Mouse (Mus musculus) effector memory CD4-positive, alpha-beta T cell, adult 5 months (primary cell): ENCODE measurements around the gene Arl8a. TPM values are rescaled to one million over a fixed set of nuclear protein-coding genes. Genes with fewer than 3 reads are reported as not detected.

Source experiments
- polyA plus RNA-seq: library from polyadenylated mRNA; unstranded; fragments of 100-300 nt; shearing (Covaris generic); gene quantifications from one replicate; pipeline ENCODE4 v1.2.1, GENCODE M21; 2017

Arl8a gene
- 71.9 TPM for polyA plus RNA-seq

DNA sequence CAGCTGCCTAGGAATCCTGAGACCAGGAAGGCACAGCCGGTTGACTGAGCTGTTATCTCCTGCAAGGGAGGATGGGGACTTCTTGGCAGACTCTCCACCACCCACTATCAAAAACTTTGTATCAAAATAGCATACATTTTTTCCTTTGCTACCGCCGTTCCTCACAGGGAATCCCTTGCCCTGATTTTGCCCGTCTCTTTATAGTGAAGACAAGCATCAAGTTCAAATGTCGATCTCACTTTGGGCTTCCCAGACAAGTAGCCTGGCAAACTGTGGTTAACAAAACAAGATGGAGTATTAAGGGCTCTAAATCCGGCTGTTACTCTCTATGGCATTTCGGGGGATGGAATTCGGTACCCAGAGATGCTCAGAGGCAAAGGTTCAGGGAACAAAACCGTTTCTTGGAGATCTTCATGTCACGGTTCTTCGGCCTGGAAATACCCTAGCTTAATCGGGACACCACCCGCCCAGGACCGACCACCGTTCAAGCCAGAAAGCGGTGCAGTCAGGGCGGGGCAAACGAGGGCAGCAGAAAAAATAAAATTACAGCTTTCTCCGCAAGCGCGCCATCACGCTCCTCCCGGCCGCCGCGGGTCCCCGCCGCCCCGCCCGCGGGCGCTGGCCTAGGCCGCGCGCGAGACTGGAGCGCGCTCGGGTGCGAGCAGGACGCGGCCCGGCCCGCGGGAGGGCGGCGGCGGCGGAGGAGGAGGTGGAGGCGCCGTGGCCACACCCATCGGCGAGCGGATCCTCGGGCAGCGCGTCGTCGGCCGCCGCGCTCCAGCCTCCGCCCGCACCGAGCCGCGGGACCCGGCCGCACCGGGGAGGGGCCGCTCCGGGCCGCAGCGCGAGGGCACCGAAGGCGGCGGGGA, at the start of gene Arl8a:
Gene Arl8a, plus strand, starts transcription at position 748 of the 869 bp plus-strand sequence.

DNA sequence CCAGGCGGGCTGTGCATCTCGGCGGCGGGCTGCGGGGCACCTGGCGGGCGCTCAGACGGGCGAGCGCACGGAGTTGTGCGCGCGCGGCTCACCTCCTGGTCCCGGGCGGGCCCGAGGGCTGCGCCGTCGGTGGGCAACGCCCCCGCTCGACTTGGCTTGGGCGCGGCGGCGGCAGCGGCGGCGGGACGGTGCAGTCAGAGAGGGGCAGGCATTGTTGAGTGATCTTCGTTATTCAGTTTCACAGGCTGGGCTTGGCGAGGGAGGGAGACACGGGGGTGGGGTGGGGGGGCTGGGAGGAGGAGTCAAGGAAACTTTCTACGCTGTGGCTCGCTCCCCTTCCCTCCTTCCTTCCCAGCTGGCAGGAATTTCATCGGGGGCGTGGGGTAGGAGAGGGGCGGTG, 41.5 kb upstream of the Arl8a start, which contains the start of gene Lgr6:
Gene Lgr6, minus strand, starts transcription at position 153 of the 400 bp plus-strand sequence.

DNA sequence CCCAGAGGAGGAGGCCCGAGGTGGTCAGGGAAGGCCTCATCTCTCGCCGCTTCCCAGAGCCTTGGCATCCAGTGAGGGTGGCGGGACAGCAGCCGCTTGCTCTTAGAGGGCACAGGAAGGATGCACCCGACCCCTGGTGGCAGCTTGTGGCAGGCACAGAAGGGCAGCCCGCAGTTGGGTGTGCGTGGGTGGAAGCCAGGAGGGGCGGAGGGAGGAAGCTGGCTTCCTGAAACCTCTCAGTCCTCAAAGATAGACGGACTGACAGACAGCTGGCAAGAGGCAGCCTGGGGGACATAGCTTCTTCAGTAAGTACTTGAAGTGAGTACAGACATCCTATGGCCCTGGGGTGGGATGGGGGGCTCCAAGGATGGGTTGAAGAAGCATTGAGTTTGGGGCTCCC, 14.2 kb upstream of the Arl8a start, which contains the start of gene Ptpn7:
Gene Ptpn7, plus strand, starts transcription at position 228 of the 400 bp plus-strand sequence.

DNA sequence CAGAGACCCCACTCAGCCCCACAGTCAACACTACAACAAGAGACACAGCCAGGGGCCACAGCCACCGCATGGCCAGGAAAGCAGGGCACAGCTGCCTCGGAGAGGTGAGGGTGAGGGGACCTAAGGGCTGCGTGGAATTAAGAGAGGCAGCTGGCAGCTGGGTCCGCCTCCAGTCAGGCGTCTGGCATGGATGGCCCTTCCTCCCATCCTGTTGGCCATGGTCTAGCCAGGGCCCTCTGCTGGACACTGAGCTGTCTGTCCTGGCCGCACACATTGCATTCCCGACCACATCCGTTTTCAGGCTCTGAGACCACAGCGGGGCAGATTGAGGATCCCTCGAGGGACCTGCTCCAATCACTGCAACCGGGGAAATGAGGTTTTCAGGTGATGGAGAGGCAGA, 20.8 kb downstream of the Arl8a start, which contains the start of gene Gpr37l1:
Gene Gpr37l1, minus strand, starts transcription at position 247 of the 400 bp plus-strand sequence.

Other genes starting within 250 kb of the Arl8a start
- gene Ppp1r12b, start 190.9 kb upstream of the Arl8a start, polyA plus RNA-seq = 12.0 TPM
- gene Ube2t, start 184.3 kb upstream of the Arl8a start, polyA plus RNA-seq = 6.9 TPM
- gene Lgr6, start 41.5 kb upstream of the Arl8a start, polyA plus RNA-seq = 0.05 TPM
- 72.5 TPM for gene Ptpn7, start 14.1 kb upstream of the Arl8a start, polyA plus RNA-seq
- gene Gpr37l1, start 20.9 kb downstream of the Arl8a start, polyA plus RNA-seq = not detected
- not detected for gene Elf3, start 111.7 kb downstream of the Arl8a start, polyA plus RNA-seq
- gene Rnpep, start 137.3 kb downstream of the Arl8a start, polyA plus RNA-seq = 28.4 TPM
- 97.2 TPM for gene Timm17a, start 167.0 kb downstream of the Arl8a start, polyA plus RNA-seq
- gene Lmod1, start 178.0 kb downstream of the Arl8a start, polyA plus RNA-seq = not detected
- 0.26 TPM for gene Shisa4, start 228.4 kb downstream of the Arl8a start, polyA plus RNA-seq